Mouse (Mus musculus) spleen, postnatal 36 days (tissue): ENCODE data around the gene Wipi2.
A peak's percentile ranks its signal among the peaks of the same experiment; 100 is the strongest.

Experiments
- DNase-seq, 2 experiments: peaks; one replicate each; pipeline ENCODE4 v3.0.0; 2022; ENCODE audit warnings: low spot score in 2 of 2, mixed read lengths in 1 of 2

Wipi2 gene

DNA sequence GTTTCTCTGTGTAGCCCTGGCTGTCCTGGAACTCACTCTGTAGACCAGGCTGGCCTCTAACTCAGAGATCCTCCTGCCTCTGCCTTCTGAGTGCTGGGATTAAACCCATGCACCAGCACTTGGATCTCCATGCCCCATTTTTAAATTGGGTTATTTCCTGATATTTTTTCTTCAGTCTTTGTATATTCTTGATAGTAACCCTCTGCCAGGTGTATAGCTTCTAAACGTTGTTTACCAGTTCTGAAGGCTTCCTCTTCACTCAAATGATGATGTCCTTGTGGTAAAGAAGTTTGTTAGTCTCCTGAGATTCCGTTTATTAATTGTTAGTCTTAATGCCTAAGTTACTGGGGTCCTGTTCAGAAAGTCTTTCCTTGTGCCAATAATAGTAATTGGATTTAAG lies at the start of gene Wipi2:
Wipi2 (plus strand) TSS at position 301 of the 400 bp plus-strand sequence.
- DNase-seq, result no peak

DNA sequence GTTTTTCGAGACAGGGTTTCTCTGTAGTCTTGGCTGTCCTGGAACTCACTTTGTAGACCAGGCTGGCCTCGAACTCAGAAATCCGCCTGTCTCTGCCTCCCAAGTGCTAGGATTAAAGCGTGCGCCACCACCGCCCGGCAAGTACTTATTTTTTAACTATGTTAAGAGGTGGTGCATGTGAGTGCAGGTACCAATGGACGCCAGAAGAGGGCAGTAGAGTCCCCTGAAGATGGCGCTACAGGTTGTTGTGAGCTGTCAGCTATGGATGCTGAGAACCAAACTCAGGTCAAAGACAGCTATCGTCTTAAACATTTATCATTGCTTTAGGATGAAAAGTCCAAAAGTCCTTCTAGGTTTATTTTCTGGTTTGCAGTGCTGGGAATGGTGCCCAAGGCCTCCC lies 49.3 kb upstream of the Wipi2 start:
- no peak for DNase-seq

DNA sequence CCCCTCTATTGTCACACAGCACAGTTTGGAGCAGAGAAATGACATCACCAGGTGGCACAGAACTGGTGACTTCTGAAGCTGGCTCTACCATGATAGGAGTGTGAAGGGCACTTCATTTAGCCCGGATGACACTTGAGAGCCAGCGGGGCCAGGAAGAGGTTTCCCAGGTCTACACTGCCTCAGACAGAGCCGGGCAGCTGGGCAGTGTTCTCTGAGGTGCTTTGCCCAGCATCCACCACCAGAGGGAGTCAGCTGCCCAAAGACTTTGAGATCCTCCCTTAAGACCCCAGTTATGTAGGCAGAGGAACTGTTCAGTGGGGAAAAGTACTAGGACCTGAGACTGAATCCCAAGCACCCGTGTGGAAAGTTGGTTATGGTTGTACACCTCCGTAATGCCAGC lies 46.0 kb upstream of the Wipi2 start:
- DNase-seq, result peak in 1 of 2 experiments; percentile 6

DNA sequence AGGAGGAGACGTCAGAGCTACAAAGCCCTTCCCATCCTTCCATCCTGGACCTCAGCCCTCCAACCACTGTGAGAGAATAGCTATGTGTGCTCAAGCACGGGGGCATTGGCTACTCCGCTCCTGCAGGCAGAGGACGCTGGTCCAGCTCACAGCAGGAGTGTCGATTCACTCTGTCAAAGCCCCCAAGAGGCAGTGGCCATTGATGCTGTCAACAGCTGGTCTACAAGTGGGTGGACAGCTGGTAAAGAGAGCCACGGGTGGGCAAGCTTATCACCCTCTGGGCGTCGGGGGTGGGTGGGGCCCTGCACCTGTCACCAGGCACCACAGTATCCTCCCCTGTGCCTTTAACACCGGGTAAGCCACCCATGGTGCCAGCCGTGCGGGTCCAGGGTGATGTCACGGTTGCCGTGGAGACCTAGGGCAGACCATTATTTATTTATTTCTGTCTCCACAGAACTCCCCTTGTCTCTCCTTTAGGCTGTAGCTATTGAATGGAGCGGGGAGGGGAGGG lies 43.8 kb upstream of the Wipi2 start:
- DNase-seq, result no peak

DNA sequence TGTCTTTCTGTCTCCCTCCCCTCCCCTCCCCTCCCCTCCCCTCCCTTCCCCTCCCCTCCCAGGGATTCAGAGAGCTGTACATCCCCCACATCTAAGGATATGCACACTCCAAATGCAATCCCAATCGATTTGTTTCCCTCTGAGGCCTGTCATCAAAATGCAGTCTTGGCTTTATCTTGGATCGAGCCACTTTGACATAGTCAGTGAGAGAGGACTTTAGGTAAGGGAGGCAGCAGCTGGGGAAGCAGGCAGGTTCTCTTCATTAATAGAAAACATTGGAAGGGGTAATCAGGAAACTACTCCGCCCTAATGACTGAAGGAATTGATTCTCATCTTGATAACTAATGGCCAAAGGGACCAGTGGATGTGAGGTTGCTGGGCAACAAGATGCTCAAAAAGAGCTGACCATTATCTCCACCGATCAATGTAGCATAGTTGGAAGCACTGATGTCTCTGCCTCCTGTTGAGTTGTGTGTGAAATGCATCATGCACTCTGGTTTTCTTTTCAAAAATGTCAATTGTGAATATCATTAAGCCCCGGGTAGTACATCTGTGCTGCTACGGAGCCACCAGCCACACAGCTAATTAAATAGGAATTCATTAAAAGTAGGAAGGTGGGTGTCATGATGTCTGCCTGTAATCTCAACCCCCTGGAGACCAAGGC lies 36.4 kb upstream of the Wipi2 start:
- no peak for DNase-seq

DNA sequence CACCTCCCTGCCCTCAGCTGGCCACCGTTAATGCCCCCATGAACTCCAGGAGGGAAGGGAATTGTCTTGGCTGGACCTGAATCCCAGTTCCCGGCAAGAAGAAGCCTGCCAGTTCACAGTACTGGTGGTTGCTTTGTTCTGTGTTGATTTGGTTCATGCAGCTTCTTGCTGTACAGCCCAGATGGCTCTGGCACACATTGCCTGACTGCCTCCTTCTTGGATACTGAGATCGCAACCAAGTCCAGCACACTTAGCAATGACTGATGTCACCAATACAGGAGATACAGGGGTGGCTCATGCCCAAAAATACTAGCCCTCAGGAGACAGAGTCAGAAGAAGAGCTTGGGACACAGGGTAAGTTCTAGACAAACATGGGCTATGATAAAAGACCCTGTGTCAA lies 31.8 kb upstream of the Wipi2 start:
- DNase-seq, result no peak

DNA sequence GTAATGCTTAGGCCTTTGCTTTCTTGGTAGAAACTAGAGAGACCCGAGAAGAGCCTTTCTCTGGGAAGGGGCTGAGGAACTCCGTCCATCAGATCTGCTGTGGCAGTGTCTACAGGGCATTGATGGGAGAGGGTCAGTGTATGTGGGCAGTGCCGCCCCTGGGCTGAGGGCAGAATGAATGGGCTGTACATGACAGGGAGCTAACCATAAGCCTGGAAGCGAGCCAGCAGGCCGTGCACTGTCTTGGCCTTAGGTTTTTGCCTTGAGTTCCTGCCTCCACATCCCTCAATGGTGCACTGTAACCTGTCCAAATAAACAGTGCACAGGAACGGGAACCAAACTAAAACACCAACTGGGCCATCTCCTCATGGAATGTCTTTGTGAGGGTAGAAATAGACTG lies 30.8 kb upstream of the Wipi2 start:
- no peak for DNase-seq

DNA sequence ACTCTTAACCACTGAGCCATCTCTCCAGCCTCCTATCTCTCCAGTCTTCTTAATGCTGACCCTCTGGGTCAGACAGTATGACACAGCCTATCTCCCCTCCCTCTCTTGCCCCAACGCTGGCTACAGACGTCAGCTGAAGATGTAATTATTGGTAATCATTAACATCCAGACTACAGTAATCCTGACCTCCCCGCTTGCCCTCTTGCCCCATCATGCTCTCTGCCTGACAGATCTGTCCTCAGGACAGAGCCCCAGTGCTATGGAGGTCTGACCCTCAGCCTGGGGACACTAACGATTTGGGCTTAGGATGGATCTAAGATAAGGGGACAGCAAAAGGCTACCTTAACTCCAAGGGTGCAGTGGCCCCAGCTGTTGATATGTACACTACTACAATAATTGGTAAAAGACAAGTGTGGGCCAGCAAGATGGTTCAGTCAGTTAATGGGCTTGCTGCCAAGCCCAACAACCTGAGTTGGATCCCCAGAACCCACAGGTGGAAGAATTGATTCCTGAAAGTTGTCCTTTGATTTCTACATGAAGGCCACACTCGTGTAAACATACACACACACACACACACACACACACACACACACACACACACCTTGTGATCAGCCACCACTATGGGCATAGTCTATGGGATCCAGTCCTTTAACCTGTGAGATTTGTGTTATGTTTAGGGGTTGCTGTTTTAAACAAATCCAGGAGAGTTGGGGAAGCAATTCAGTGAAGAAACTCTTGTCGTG lies 29.7 kb upstream of the Wipi2 start:
- no peak for DNase-seq

DNA sequence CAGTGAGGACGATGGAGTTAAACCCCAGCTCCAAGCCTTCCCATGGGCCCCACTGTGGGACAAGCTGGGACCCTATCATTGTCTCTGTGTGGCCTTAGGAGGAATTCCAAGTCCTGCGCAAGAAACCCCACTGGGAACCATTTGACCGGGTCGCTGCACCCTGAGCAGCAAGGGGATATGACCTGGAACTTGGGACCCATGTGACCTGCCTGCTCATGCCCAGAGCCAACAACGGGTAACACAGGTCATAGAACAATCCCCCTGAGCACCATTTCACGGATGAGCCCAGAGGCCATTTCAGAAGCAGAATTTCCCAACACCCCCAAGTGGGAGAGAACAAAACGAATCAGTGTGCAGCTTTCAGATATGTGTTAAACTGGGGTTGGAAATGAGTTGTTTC lies 23.1 kb upstream of the Wipi2 start:
- no peak for DNase-seq

DNA sequence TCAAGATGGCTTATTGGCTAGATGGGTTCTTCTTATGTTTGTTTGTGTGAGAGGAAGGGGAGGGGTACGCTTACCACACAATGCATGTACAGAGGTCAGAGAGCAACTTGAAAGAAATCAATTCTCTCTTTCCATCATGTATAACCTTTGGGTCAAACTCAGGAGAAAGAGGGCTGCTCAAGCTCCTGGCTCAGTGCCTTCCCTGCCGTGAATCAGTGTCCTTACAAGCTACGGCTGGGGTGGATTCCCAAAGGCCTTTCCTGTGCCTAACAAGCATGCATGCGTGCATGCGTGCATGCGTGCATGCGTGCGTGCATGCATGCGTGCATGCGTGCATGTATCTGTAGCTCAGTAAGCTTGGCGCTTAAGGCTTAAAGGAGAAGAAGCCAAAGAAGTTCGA lies 22.2 kb upstream of the Wipi2 start:
- DNase-seq, result no peak

DNA sequence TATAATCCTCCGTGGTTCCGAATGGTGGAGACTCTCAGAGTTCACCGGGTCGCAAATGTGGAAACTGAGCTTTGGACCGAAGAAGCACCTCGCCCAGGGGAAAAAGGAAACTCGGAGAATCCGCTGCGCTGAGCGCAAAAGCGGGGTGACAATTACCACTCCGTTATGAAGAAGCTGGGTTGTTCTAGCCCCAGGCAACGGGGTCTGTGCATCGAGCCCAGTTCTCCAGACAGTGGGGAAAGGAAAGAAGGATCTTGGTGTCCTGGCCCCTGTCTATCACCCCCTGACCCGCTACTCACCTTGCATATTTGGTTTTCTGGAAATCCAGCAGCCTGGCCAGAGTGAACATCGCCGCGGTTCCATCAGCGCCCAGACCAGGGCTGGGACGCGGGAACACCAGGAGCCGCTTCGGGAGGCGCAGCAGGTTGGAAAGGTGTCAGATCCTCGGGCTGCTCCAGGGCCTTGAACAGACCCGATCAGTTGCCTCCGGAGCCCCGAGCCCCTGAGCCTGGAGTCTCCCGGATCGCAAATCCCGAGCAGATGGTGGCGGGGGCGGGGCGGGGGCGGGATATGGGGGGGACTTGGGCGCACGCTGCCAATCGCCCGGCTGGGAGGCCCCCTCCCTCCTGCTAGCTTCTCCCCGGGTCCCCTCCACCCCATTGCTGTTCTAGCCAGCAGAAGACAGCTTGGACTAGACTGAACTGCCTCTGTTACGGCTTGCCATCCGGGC lies 19.1 kb upstream of the Wipi2 start, which contains the start of gene Mmd2:
Mmd2 (minus strand) TSS at position 542 of the 730 bp plus-strand sequence.
- DNase-seq, result no peak

DNA sequence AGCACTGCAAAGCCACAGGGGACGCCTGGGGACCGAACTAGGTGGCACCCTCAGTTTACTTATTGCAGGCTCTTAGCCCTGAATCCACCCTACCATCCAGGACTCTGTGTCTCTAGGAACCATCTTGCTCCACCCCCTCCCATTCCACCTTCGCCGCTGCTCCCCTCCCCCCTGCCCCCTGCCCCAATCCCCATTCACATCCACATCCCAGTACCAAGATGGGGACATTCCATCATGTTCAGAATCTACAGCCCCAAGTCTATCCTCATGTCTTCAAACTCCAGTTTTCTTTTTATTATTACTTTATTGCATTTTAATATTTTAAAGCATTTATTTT lies 18.5 kb upstream of the Wipi2 start:
- DNase-seq, result no peak

DNA sequence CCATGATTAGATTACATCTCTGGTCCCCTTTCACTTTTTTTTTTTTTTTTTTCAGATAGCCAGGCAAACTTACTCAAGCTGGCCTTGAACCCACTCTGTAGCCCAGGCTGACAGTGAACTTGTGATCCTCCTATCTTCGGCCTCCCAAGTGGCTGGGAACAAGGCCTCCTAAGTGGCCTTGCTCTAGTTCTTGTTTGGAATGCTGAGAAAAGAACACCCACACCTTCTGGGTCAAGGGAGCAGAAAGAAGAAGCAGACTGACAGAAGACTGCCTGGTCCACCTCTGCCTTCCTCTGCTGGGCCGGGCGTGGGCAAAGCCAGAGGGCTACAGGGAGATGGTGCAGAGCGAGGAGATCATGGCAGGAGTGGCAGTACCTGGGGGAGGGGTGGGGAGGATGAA lies 17.1 kb upstream of the Wipi2 start:
- no peak for DNase-seq

DNA sequence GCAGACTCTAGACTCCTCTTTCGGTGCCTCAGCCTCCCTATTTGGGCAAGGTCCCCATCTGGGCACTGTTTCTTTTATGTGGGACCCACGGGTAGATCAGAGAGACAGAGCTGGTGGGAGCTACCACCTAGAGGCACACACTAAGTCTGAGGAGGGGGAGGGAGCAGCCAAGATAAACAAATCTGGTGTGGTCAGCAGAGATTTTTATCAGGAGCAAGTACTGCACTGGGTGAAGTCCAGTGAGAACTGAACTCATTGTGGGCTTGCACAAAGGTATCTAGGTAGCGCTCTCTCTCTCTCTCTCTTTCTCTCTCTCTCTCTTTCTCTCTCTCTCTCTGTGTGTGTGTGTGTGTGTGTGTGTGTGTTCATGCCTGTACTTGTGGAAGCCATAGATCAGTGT lies 13.0 kb upstream of the Wipi2 start:
- DNase-seq, result no peak

DNA sequence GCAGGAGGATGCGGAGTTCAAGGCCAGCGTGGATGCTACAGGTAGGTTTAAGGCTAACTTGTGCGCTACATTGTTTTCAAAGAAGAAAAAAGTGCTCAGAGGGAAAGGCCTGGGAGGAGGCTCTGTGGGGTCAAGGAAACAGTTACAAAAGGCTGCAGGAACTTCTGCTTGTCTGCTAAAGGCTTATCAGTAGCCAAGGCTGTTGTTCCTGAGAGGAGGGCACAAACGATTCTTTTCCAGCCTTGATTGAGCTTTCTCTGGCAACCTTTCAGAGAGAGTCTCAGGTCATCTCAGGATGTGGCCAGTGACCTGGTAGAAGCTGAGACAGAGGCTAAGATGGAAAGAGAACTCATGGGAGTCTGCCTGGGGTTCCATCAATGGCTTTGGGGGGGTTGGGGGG lies 11.9 kb upstream of the Wipi2 start:
- no peak for DNase-seq

DNA sequence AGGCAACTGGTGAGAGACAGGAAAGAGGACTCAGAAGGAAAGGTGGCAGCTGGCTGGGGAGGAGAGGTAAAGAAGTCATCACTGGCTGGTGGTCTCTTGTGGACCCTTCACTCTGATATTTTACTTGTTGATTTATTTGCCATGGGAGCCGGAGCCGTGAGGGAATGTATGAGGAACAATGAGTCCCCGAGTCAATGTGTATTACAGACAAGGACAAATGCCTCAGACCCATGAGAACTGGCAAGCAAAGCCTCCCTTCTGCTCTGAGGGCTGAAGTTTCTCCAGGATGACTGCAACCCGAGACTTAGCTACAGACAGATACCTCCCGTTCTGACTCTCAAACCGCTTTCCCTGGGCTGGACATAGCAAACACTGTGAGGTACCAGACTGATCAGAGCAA lies 11.2 kb upstream of the Wipi2 start:
- no peak for DNase-seq

DNA sequence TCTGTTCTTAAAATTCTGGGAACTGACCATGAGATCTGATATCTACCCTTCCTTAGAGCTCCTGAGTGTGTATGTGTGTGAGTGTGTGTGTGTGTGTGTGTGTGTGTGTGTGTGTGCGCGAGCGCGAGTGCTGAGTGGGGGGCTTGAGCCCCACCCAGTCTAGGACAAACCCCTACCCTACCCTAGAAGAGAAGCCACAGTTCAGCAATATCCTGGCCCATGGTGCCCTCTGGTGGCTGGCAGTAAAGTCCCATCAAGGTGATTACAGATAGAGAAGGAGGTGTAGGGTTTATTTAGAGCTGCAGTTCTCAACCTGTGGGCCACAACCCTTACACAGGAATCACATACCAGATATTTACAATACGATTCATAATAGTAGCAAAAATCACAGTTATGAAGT lies 7.6 kb upstream of the Wipi2 start:
- DNase-seq, result peak in 1 of 2 experiments; percentile 11

DNA sequence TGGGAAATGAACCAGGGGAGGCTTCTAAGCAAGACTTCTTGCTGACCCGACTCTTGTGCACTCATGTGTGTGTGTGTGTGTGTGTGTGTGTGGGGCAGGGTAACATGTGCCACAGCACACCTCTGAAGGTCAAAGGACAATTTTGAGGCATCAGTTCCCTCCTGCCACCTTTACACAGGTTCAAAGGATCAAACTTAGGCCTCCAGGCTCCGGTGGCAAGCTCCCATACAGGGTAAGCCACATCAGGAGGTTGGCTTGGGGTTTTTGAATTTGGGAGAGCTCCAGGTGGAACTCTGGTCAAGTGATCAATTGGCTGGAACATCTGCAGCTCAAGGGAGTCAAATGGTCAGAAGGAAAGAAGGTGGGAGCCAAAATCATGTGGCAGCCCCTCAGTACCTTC lies 6.1 kb upstream of the Wipi2 start:
- no peak for DNase-seq

DNA sequence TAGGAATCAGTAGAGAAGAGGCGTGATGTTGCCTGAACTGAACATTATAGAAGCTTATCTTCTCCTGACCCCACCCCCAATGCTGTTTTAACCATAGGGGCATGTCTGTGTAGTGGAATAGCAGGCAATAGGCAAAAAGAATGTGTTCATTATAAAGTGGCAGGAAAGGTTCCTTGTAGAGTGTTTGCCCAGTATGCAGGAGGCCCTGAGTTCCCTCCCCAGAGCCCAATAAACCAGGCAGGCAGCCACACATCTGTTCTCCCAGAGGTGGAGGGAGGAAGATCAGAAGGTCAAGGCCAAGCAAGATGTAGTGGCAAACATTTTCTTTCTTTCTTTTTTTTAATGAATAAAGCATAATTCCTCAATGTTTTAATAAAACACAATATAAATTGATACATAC lies 5.4 kb upstream of the Wipi2 start:
- no peak for DNase-seq

DNA sequence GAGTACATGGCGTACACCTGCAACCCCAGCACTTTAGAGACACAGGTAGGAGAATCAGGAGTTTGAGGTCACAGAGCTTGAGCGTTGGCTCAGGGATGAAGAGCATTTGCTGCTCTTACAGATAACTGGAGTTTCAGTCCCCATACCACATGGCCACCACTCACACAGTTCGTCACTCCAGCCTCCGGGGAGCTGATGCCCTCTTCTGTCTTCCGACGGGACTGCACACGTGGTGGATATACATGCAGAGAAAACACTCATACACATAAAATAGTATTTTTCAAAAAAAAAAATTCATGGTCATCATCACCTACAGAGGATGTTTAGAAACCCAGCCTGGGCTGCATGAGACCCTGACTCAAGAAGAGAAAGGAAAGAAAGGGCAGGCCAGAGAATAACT lies 4.4 kb upstream of the Wipi2 start:
- no peak for DNase-seq

DNA sequence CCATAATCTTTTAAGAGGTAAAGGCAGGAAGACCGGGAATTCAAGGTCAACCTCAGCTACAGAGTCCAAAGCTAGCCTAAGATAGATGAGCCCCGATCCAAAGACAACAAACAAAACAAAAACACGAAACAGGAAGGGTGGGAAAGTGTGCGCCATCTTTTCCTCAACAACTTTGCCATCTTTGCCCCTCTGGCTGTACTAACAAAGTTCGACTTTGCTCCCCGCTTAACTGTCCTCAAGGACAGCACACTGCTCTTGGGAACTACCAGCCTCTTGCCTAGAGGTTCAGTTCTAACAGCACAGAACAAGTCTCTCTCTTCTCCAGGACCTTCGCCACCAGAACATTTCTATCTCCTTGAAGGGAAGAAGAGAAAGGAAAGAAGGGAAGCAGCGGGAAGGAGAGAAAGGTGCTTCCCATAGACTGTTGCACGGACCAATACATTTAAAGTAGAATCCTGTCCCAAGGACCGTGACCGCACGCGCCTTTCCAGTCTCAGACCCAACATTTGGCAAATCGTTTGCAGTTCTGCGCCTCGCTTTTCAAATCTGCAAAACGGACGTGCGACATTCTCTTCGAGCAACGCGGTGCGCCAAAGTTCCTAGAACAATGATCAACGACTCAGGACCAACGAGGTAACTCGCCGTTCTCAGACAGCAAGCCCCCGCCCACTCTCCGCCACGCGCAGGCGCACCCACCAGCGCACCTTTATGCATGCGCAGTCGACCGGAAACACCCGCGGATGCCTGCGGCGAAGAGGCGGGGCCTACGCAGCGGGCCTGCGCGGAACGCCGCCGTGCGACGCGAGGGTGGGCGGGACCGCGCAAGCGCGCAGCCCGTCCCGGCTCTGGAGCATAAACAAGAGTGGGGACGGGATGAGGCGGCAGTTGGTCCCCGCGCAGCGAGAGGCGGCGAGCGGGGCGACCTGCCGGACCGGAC lies 1.5 kb downstream of the Wipi2 start:
- peak; percentile 98 for DNase-seq

DNA sequence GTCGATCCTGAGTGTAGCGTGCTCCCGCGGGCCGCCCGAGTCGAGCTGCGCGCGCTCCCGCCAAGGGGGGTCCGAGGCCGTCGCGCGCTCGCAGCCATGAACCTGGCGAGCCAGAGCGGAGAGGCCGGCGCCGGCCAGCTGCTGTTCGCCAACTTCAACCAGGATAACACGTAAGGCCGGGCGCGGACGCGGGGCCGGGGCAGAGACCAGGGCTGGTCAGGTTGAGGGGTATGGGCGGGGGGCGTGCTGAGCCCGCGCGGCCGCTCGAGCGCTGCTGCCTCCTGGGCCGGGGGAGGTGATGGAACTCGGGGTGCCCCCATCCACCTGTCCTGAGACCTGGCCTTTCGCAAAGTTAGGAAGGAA lies 2.1 kb downstream of the Wipi2 start:
- no peak for DNase-seq
